Mouse (Mus musculus) hindbrain, embryonic 15.5 days (tissue): ENCODE results near the gene Copz1. TPM values are rescaled to one million over a fixed set of nuclear protein-coding genes. Genes with fewer than 3 reads are reported as not detected.

Experiments
- ATAC-seq: fragments of 200-750 bp; cut with Nextera tagmentation; 2 replicates; pipeline ENCODE4 v1.8.0; 2017; ENCODE audit warnings: low read depth, moderate number of reproducible peaks, moderate TSS enrichment; ENCODE audit not compliant: low FRiP score
- H3K27ac ChIP-seq: fragments of 300-500 bp; sonication (generic); replicated peaks from 2 replicates; pipeline ENCODE4 v1.5.1; 2015; ENCODE audit warnings: mild to moderate bottlenecking, inconsistent platforms
- H3K27me3 ChIP-seq: fragments of 300-500 bp; sonication (generic); 2 replicates; pipeline ENCODE4 v1.6.1; 2015; ENCODE audit warnings: control low read depth, inconsistent platforms
- H3K36me3 ChIP-seq: fragments of 300-500 bp; sonication (generic); 2 replicates; pipeline ENCODE4 v1.6.1; 2015; ENCODE audit warnings: control low read depth, inconsistent platforms
- H3K4me1 ChIP-seq: fragments of 300-500 bp; sonication (generic); replicated peaks from 2 replicates; pipeline ENCODE4 v1.6.1; 2015; ENCODE audit warnings: control low read depth, inconsistent platforms
- H3K4me2 ChIP-seq: fragments of 300-500 bp; sonication (generic); 2 replicates; pipeline ENCODE4 v1.6.1; 2015; ENCODE audit warnings: moderate library complexity, mild to moderate bottlenecking, inconsistent platforms
- H3K4me3 ChIP-seq: fragments of 300-500 bp; sonication (generic); 2 replicates; pipeline ENCODE4 v1.5.1; 2015; ENCODE audit warnings: mild to moderate bottlenecking, inconsistent platforms
- H3K9ac ChIP-seq: fragments of 300-500 bp; sonication (generic); 2 replicates; pipeline ENCODE4 v1.6.1; 2015; ENCODE audit warnings: inconsistent platforms
- H3K9me3 ChIP-seq: fragments of 300-500 bp; sonication (generic); 2 replicates; pipeline ENCODE4 v1.6.1; 2016; ENCODE audit warnings: control low read depth, inconsistent platforms
- WGBS: fragments of 180-500 bp; shearing (Covaris S2); methylation state at CpG from one replicate; pipeline ENCODE4 v1.1.7; 2015; 5-methylcytosine and 5-hydroxymethylcytosine counted together
- polyA plus RNA-seq: library from polyadenylated mRNA; unstranded; fragments of >200 nt; fragmentation: Nextera tagmentation; extraction: Ambion mirVana; gene quantifications from 2 replicates; pipeline ENCODE4 v1.2.1, GENCODE M21; 2015

Gene Copz1
- polyA plus RNA-seq, 1 experiment from 2014 or later, result 208 TPM

DNA sequence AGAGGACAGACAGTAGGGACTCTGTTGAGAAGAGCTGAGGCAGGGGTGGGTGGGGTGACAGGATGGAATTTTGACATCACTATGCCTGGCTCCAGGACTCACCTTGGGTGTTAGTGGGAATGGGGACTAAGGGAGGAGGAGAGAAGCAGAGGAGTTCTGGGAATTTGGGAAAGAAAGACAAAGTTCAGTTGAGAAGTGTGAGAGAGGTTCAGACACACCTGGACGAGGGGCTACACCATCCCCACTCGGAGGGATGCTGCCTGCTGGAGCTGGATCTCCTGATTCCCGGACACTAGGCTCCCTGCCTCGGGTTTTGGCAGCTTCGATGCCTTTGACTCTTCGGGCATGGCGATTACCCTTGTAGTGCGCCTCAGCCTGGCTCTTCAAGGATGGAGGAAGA lies 45.2 kb downstream of the Copz1 start:
- H3K27ac ChIP-seq, result 0 out of 2 replicates have a peak overlapping the region, but pooled peaks have one; percentile 2
- H3K27me3 ChIP-seq, result no peaks in the 10 kb centered on the region
- ATAC-seq, result no peak
- 89% methylated on average over 8 of the region's 8 CpGs for whole genome bisulfite sequencing
- peaks cover 30% of the 10 kb centered on the region for H3K36me3 ChIP-seq
- H3K4me1 ChIP-seq, result peaks cover 56% of the 10 kb centered on the region
- H3K4me2 ChIP-seq, result no peak overlapping the region
- H3K4me3 ChIP-seq, result no peak overlapping the region
- H3K9me3 ChIP-seq, result no peaks in the 10 kb centered on the region
- H3K9ac ChIP-seq, result no peak overlapping the region

DNA sequence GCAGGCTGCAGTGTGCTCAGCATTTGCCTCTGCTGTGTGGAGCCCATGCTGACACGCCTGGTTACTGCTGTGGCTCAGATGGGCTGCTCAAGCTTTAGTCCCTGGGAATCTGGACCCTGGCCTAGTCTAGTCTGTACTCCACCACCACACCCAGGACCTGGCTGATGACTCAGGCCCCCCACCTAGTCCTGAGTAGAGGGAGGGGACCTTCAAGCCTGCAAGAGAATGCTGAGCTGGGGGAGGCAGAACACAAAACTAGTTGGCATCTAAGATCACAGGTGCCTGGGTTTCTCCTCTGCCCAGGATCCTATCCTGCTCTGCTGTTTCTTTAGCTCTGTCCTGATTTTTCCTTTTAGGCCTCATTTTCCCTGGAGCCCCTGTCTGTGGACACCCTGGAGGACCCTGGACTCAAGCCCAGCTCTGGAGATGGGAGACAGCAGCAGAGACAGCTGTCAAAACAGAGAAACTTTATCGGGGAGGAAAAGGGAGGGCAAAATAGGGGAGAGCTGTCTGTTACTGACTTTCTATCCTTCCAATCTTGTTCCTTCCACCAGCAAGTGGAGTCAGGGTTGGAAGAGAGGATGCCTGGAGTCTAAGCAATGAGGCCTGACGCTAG lies 45.8 kb downstream of the Copz1 start:
- H3K27ac ChIP-seq, result 0 out of 2 replicates have a peak overlapping the region, but pooled peaks have one; percentile 2
- peaks cover 30% of the 10 kb centered on the region for H3K36me3 ChIP-seq
- WGBS, result 74% methylated on average over 3 of the region's 3 CpGs
- no peak for ATAC-seq
- no peaks in the 10 kb centered on the region for H3K9me3 ChIP-seq
- no peaks in the 10 kb centered on the region for H3K27me3 ChIP-seq
- no peak overlapping the region for H3K4me2 ChIP-seq
- H3K4me3 ChIP-seq, result no peak overlapping the region
- H3K9ac ChIP-seq, result no peak overlapping the region
- H3K4me1 ChIP-seq, result peaks cover 52% of the 10 kb centered on the region

DNA sequence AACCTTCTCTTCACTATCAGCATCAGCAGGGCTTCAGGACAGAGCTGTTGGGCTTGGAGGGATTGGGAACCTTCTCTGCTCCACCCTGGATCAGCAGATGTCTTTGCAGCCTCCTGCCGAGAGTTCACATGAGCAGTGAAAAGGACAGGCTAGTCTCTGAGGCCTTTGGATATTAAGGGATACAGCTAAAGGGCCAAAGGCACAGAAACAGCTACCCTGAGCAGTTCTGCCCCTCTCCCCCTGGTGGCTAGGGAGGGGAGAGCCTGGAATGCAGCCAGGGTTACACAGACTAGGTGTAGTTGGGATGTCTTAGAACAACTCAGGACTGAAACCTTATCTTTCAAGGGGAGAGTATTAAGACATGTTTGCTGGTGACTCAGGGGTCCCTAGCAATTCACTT lies 48.6 kb downstream of the Copz1 start:
- WGBS, result 61% methylated on average over 1 of the region's 1 CpGs
- Histone ChIP-seq H3K27ac (no peak overlapping the region), H3K4me3 (no peak overlapping the region), H3K9me3 (no peaks in the 10 kb centered on the region), H3K9ac (no peak overlapping the region), H3K36me3 (peaks cover 29% of the 10 kb centered on the region), H3K4me1 (peaks cover 32% of the 10 kb centered on the region), H3K27me3 (no peaks in the 10 kb centered on the region), H3K4me2 (0 out of 2 replicates have a peak overlapping the region, but pooled peaks have one; percentile 85)
- ATAC-seq, result no peak

DNA sequence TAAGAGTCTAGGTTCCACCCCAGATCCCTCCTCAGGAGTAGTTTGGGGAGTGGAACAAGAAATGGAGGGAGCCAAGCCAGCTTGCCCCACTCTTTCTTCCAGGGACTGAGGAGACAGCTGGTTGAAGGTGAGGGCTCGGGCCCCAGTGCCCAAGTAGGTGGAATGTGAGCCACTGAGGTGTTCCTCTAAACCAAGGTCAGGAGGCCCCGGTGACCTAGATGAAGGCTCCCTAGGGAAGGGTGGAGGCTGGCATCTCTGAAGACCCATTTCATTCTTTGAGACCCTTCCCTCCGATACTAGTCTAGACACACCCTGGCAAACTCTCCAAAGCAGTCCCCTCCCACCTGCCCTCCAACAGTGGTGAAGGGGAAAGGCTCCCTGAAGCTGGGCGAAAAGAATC lies 49.9 kb downstream of the Copz1 start:
- no peaks in the 10 kb centered on the region for H3K9me3 ChIP-seq
- no peak; the same call in 1 of the 2 replicates for ATAC-seq

DNA sequence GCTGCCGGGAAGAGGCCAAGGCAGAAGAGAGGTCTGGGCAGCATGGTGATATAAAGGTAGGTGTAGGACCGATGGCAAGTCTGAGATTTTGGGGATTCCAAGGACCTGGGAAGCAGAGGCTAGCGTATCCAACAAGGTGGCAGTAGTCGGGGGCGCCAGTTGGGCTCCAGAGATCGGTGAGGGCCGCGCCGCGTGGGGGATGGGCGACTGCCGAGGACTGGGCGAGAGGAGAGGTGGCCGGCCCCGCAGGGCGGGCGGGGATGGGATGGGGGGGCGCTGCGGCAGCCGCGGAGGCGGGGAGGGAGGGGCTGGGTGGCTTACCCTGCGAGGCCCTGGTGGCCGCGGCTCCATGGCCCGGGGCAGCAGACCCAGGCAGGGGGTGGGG lies 50.5 kb downstream of the Copz1 start:
- WGBS, result 2% methylated on average over 9 of the region's 26 CpGs
- H3K36me3 ChIP-seq, result peaks cover 10% of the 10 kb centered on the region; the same call in 1 of the 2 replicates
- H3K4me3 ChIP-seq, result peak overlapping the region; percentile 73
- no peaks in the 10 kb centered on the region for H3K27me3 ChIP-seq
- peaks cover 32% of the 10 kb centered on the region for H3K4me1 ChIP-seq
- H3K4me2 ChIP-seq, result peak overlapping the region; percentile 85
- H3K9ac ChIP-seq, result peak overlapping the region; percentile 84
- ATAC-seq, result peak; percentile 82
- no peaks in the 10 kb centered on the region for H3K9me3 ChIP-seq
- H3K27ac ChIP-seq, result peak overlapping the region; percentile 83

More for the DNA sequence above, 49.9 kb downstream of the Copz1 start:
- Histone ChIP-seq H3K4me3 (peak overlapping the region; percentile 73), H3K9ac (peak overlapping the region; percentile 84), H3K36me3 (peaks cover 16% of the 10 kb centered on the region), H3K27me3 (no peaks in the 10 kb centered on the region), H3K27ac (peak overlapping the region; percentile 83; the same call in 1 of the 2 replicates), H3K4me2 (peak overlapping the region; percentile 85), H3K4me1 (peaks cover 32% of the 10 kb centered on the region)
- 42% methylated on average over 4 of the region's 4 CpGs for WGBS

DNA sequence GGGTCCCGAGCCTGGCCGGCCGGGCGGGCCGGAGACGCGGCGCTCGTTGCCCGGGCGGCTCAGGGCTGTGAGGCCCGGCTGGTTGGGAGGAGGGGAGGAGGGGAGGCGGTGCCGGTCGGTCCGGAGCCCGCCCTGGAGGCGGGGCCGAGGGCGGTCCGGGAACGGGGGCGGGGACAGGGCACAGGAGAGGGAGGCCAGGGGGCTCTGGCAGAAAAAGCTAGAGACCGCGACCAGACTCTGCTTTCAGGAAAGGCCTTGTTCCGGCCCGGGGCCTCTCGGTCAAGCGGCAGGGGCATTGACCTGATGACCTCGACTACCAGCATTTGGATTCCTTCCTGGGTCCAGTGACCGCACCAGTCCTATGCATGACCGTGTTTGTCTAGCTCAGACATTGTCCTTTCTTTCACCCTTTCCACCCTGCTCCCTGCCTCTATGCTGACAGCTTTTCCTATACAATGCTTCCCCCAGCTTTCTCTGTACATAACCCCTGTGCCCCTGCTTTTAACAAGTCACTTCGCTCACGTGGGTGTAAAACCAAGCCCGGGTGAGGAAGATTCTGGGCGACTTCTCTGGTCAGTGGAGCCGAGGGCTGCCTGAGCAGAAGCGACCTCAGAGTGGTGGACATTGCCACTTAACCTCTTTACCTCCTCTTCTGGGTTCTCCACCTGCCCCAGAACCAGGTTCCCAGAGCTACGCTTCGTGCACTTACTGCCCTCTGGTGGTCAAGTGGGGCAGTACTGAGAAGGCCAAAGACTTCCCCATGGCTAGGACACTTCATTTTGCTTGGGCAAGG lies 51.1 kb downstream of the Copz1 start:
- Histone ChIP-seq H3K9me3 (no peaks in the 10 kb centered on the region), H3K4me3 (peak overlapping the region; percentile 73), H3K36me3 (peaks cover 5% of the 10 kb centered on the region; the same call in 1 of the 2 replicates), H3K4me2 (peak overlapping the region; percentile 85), H3K9ac (peak overlapping the region; percentile 84), H3K27me3 (no peaks in the 10 kb centered on the region), H3K27ac (peak overlapping the region; percentile 83), H3K4me1 (peaks cover 32% of the 10 kb centered on the region)
- under 1% methylated on average over 34 of the region's 40 CpGs for whole genome bisulfite sequencing
- ATAC-seq, result peak; percentile 96

DNA sequence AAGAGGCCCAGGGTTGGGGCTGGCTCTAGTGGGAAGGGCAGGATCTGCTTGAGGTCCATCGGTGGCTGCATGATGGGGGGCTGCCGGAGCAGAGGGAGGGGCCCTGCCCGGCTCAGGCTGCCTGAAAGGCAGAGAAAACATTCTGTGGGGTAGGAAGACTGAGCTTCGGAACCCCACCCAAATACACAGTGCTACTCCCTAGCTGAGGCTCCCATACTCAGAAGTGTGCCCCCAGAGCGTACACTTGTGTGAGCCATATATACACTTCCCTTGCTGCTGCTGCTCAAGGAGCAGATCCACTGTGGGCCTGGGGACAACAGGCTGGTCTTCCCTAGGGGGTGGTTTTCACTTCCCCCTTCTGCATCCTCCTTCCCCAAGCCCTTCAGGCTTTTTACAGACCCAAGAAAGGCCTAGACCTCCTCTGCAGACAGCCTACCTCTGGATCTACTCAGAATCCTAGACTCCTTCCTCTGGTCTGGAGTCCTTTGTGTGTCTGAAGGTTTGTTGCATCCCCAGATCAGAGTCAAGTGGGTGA lies 60.6 kb downstream of the Copz1 start:
- peaks cover 11% of the 10 kb centered on the region for H3K4me1 ChIP-seq
- H3K27ac ChIP-seq, result no peak overlapping the region
- no peak overlapping the region for H3K9ac ChIP-seq
- 66% methylated on average over 5 of the region's 5 CpGs for WGBS
- H3K4me2 ChIP-seq, result no peak overlapping the region
- ATAC-seq, result no peak
- no peaks in the 10 kb centered on the region for H3K27me3 ChIP-seq
- H3K36me3 ChIP-seq, result no peaks in the 10 kb centered on the region
- H3K9me3 ChIP-seq, result no peaks in the 10 kb centered on the region
- no peak overlapping the region for H3K4me3 ChIP-seq

DNA sequence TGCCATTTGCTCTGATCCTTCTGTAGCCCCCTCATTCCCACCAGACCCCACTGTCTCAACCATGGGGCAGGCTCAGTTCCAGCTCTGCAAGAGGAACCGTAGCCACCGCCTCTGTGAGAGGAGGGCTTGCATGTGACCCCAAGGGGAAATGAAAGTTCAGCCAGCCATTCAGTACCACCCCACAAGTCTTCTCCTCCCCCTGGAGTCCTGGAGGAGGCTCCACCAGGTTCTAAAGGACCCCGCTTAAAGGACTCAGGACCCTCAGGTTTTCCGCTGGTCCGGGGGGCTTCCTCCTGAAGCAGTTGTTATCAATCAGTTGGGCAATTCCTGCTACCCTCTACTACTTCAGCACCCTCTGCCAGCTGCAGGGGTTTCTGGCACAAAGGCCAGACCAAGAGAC lies 61.2 kb downstream of the Copz1 start:
- no peak overlapping the region for H3K4me2 ChIP-seq
- 67% methylated on average over 5 of the region's 5 CpGs for WGBS
- H3K27ac ChIP-seq, result no peak overlapping the region
- no peak overlapping the region for H3K9ac ChIP-seq
- ATAC-seq, result no peak
- H3K36me3 ChIP-seq, result no peaks in the 10 kb centered on the region
- no peaks in the 10 kb centered on the region for H3K9me3 ChIP-seq
- H3K27me3 ChIP-seq, result no peaks in the 10 kb centered on the region
- peaks cover 11% of the 10 kb centered on the region for H3K4me1 ChIP-seq
- no peak overlapping the region for H3K4me3 ChIP-seq

DNA sequence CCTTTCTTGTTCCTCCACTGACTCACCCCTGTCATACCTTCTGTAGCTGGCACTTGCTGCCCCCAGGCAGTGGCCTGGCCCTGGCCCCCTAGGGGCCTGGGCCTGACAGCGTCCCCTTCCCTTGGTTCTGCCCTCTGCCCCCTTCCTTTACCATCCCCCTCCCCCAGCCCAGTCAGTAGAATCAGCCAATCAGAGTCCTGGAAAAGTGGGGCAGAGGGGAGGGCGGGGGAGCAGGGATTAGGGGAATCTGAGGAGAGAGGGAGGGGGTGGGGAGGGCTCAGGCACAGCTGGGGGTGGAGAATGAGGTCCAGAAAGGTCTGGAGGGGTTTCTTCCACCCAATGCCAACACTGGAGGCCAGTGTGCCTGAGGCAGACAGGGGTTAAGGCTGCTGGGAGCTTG lies 61.7 kb downstream of the Copz1 start:
- no peaks in the 10 kb centered on the region for H3K27me3 ChIP-seq
- H3K36me3 ChIP-seq, result no peaks in the 10 kb centered on the region
- peaks cover 15% of the 10 kb centered on the region for H3K4me1 ChIP-seq
- no peaks in the 10 kb centered on the region for H3K9me3 ChIP-seq
- H3K4me2 ChIP-seq, result no peak overlapping the region
- no peak overlapping the region for H3K4me3 ChIP-seq
- WGBS, result 0% methylated on average over 2 of the region's 2 CpGs
- no peak for ATAC-seq
- no peak overlapping the region for H3K27ac ChIP-seq
- no peak overlapping the region for H3K9ac ChIP-seq

DNA sequence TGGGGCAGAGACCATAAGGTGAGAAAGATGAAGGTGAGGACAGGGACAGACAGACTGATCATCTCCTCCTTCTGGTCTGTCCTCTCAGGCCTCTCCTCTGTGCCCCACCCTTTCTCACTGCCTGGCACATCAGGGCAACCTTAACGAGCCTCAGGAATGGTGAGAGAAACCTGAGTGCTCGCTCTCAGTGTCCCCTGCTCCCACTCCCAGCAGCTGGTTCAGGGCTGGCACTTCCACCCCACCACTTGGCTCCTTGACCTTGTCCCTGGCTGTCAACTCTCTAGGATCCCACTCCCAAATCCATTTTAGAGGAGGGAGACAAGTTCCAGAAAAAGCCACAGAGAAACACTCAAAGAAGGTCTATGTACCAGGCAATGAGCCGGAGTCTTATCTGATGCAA lies 62.5 kb downstream of the Copz1 start:
- 67% methylated on average over 3 of the region's 3 CpGs for WGBS
- no peak for ATAC-seq
- H3K36me3 ChIP-seq, result no peaks in the 10 kb centered on the region
- H3K4me1 ChIP-seq, result peaks cover 20% of the 10 kb centered on the region
- no peak overlapping the region for H3K4me2 ChIP-seq
- H3K9me3 ChIP-seq, result no peaks in the 10 kb centered on the region
- H3K4me3 ChIP-seq, result no peak overlapping the region
- H3K27ac ChIP-seq, result no peak overlapping the region
- no peaks in the 10 kb centered on the region for H3K27me3 ChIP-seq
- H3K9ac ChIP-seq, result no peak overlapping the region

DNA sequence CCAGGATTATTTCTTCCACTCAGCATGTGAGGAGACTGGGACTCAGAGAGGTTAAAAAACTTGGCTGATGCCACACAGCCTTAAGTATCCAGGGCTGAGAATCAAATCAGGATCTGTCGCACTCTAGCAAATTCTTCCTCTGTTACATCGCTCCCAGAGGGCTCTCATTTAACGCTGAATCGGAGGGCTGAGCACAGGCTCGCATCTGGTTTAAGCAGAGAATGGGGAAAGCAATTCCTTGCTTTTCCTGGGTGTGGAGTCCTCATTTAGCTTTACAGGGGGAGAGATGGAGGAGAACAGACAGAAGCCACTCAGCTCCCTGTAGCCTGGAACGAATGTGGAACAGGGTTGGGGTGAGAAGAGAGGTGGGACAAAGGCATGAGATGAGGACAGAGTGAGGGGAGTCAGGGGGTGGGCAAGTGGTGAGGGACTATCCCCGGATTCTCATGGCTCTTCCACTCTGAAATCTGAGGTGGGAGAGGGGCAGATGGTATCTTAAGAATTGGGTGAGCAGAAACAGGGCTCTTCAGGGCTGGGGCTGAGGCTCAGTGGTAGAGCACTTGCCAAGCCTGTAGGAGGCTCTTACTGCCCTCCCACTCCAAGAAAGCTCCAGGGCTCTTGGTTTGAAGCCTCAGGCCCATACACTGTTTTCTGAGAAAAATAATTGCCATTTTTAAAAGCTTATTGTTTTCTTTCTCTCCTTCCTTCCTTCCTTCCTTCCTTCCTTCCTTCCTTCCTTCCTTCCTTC lies 63.1 kb downstream of the Copz1 start:
- Histone ChIP-seq H3K9ac (no peak overlapping the region), H3K27ac (no peak overlapping the region), H3K27me3 (no peaks in the 10 kb centered on the region), H3K4me3 (no peak overlapping the region), H3K36me3 (no peaks in the 10 kb centered on the region), H3K9me3 (no peaks in the 10 kb centered on the region), H3K4me2 (no peak overlapping the region), H3K4me1 (peaks cover 26% of the 10 kb centered on the region)
- WGBS, result 25% methylated on average over 7 of the region's 7 CpGs
- ATAC-seq, result no peak
